Mouse (Mus musculus) liver, embryonic 15.5 days (tissue): ENCODE data around the gene Trem1. TPM values are rescaled to one million over a fixed set of nuclear protein-coding genes. Genes with fewer than 3 reads are reported as not detected.

Experiments used
- ATAC-seq: fragments of 200-750 bp; cut with Nextera tagmentation; 2 replicates; pipeline ENCODE4 v1.8.0; 2017; ENCODE audit warnings: moderate number of reproducible peaks, mild to moderate bottlenecking, moderate library complexity; ENCODE audit not compliant: insufficient read depth
- H3K27ac ChIP-seq: fragments of 300-500 bp; sonication (generic); replicated peaks from 2 replicates; pipeline ENCODE4 v1.5.1; 2015; ENCODE audit warnings: mild to moderate bottlenecking, inconsistent platforms
- H3K27me3 ChIP-seq: fragments of 300-500 bp; sonication (generic); 2 replicates; pipeline ENCODE4 v1.6.1; 2015; ENCODE audit warnings: mild to moderate bottlenecking, inconsistent platforms
- H3K36me3 ChIP-seq: fragments of 300-500 bp; sonication (generic); replicated peaks from 2 replicates; pipeline ENCODE4 v1.6.1; 2015; ENCODE audit warnings: moderate library complexity, mild to moderate bottlenecking, inconsistent platforms
- H3K4me1 ChIP-seq: fragments of 300-500 bp; sonication (generic); replicated peaks from 2 replicates; pipeline ENCODE4 v1.6.1; 2015; ENCODE audit warnings: inconsistent platforms
- H3K4me2 ChIP-seq: fragments of 300-500 bp; sonication (generic); 2 replicates; pipeline ENCODE4 v1.6.1; 2015; ENCODE audit warnings: moderate library complexity, mild to moderate bottlenecking, inconsistent platforms
- H3K4me3 ChIP-seq: fragments of 300-500 bp; sonication (generic); replicated peaks from 2 replicates; pipeline ENCODE4 v1.5.1; 2015; ENCODE audit warnings: mild to moderate bottlenecking, inconsistent platforms
- H3K9ac ChIP-seq: fragments of 300-500 bp; sonication (generic); 2 replicates; pipeline ENCODE4 v1.6.1; 2015; ENCODE audit warnings: moderate library complexity, mild to moderate bottlenecking, inconsistent platforms
- H3K9me3 ChIP-seq: fragments of 300-500 bp; sonication (generic); replicated peaks from 2 replicates; pipeline ENCODE4 v1.6.1; 2016; ENCODE audit warnings: inconsistent platforms
- WGBS: fragments of 180-500 bp; shearing (Covaris S2); methylation state at CpG from one replicate; pipeline ENCODE4 v1.1.7; 2015; ENCODE audit warnings: mixed read lengths; ENCODE audit not compliant: insufficient replicate concordance; 5-methylcytosine and 5-hydroxymethylcytosine counted together
- polyA plus RNA-seq: library from polyadenylated mRNA; unstranded; fragments of >200 nt; fragmentation: Nextera tagmentation; extraction: Ambion mirVana; gene quantifications from 2 replicates; pipeline ENCODE4 v1.2.1, GENCODE M21; 2015

Gene Trem1
- polyA plus RNA-seq, 1 experiment from 2014 or later: 1.5 TPM

DNA sequence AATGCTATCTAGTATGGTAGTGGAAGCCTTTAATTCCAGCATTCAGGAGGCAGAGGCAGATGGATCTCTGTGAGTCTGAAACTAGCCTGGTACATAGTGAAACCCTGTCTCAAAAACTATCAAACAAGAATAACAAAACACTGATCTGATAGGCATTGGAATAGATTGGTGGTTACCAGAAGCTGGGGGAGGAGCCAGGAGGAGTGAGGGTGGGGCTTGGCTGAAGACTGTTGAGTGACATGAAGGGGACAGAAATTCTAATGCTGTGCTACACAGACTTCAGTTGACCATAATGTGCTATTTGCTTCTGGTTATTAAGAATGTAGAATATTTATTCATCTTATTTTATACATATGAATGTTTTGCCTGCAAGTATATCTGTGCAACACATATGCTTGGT lies 35.7 kb downstream of the Trem1 start:
- Histone ChIP-seq H3K27ac (no peak overlapping the region), H3K4me1 (peaks cover 78% of the 10 kb centered on the region), H3K9ac (no peak overlapping the region), H3K9me3 (no peaks in the 10 kb centered on the region), H3K4me2 (no peak overlapping the region), H3K4me3 (no peak overlapping the region), H3K36me3 (no peaks in the 10 kb centered on the region), H3K27me3 (no peaks in the 10 kb centered on the region)
- ATAC-seq: no peak

DNA sequence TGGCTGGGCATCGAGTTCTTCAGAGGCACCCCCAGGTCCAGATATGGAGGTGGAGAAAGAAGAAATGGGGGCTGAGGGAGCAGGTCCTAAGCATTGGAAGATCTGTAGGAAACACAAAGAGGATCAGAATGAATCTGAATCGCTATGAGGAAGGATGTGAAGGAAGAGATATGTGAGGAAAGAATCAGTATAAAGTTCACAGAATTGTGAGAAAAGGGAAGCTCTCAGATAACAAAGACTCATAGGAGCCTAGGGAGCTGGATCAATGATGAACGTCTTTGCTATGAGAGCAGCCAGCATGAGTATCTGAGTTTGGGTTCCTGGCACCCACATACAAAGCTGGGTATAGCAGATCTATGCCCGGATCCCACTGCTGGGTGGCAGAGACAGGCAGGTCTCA lies 37.3 kb downstream of the Trem1 start:
- Histone ChIP-seq H3K4me1 (peaks cover 80% of the 10 kb centered on the region), H3K4me2 (no peak overlapping the region; the same call in 1 of the 2 replicates), H3K4me3 (no peak overlapping the region), H3K27ac (peak overlapping the region; percentile 94; the same call in 1 of the 2 replicates), H3K27me3 (no peaks in the 10 kb centered on the region), H3K9ac (no peak overlapping the region), H3K9me3 (no peaks in the 10 kb centered on the region), H3K36me3 (no peaks in the 10 kb centered on the region)
- WGBS: 46% methylated on average over 4 of the region's 4 CpGs
- ATAC-seq: no peak

DNA sequence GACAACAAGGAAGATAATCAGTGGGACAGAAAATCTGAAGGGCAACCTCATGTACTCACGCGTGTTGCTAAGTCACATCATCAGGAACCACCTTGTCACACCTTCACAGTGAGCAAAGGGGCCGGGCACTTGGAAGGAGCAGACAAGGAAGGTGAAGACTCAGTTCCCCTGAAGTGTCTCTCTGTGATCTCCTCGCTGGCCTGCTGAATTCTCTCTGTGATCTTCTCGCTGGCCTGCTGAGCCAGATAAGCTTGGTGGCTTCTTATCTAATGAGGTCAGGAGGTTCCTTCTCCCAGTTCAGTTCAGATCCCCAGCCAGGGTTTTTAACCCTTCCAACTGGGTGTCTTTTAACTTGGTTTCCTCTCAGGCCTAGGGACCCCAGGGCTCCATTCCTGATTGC lies 39.6 kb downstream of the Trem1 start:
- peaks cover 88% of the 10 kb centered on the region for H3K4me1 ChIP-seq
- H3K9ac ChIP-seq: peak overlapping the region; percentile 42
- no peaks in the 10 kb centered on the region for H3K27me3 ChIP-seq
- H3K9me3 ChIP-seq: no peaks in the 10 kb centered on the region
- no peaks in the 10 kb centered on the region for H3K36me3 ChIP-seq
- peak; percentile 96 for ATAC-seq
- WGBS: 16% methylated on average over 5 of the region's 5 CpGs
- peak overlapping the region; percentile 94 for H3K27ac ChIP-seq
- H3K4me2 ChIP-seq: peak overlapping the region; percentile 66
- peak overlapping the region; percentile 36 for H3K4me3 ChIP-seq

DNA sequence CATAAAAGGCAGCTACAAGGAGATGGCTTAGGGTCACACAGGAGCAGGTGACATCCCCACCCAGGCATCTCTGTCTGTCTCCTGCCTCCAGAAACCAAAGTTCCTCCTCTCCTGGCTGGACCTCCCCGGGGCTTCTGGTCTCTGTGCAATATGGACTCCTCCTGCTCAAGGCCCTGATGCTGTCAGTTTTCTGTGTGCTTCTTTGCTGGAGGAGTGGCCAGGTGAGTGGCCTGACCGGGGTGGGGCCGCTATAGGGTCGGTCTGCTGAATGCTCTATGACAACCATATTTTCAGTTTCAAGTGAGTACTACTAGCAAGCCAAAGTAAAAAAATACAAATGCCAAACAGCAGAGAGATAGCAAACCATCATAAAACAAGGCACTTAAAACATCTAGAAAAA lies 40.0 kb downstream of the Trem1 start:
- 54% methylated on average over 4 of the region's 4 CpGs for WGBS
- ATAC-seq: peak; percentile 48
- Histone ChIP-seq H3K9me3 (no peaks in the 10 kb centered on the region), H3K9ac (peak overlapping the region; percentile 42), H3K4me2 (peak overlapping the region; percentile 66), H3K4me1 (peaks cover 83% of the 10 kb centered on the region), H3K27ac (peak overlapping the region; percentile 94), H3K36me3 (no peaks in the 10 kb centered on the region), H3K27me3 (no peaks in the 10 kb centered on the region), H3K4me3 (peak overlapping the region; percentile 36)

DNA sequence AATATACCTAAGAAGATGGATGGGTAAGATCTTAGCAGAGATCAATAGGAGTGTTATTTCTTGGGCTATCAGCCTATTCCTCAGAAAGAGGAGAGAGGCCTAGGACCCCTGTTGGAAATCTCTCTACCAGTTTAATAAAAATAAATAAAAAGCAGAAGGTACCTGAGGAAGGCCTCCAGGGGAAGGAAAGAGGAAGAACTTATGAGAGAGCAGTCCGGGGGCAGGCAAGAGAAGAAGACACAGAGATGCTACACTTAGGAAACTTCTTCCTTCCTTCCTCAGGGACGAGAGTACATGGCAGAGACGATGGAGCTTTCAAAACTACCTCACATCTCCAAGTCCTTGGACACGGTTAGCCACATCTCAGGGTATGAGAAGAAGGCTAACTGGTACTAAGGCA lies 41.5 kb downstream of the Trem1 start:
- Histone ChIP-seq H3K4me1 (peaks cover 81% of the 10 kb centered on the region), H3K9ac (no peak overlapping the region), H3K4me2 (no peak overlapping the region), H3K27me3 (no peaks in the 10 kb centered on the region), H3K9me3 (no peaks in the 10 kb centered on the region), H3K36me3 (no peaks in the 10 kb centered on the region), H3K4me3 (no peak overlapping the region), H3K27ac (peak overlapping the region; percentile 94)
- ATAC-seq: no peak
- WGBS: 48% methylated on average over 4 of the region's 4 CpGs

DNA sequence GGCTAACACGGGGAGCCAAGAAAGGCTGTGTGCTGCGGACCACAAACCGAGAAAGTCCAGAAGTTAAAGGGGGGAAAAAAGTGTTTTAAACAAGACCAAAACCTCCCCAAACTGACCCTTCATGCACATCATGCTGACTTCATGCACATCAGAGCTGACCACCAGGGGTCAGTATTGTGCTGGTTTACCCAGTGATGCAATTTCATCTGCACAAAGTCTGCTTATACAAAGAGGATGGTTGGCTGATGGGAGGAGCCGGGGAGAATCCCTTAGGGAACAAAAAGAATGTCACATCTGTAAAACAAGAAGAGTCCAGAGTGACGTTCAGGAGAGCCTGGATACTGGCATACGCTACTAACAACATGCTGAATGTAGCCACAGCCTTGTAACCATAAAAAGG lies 42.3 kb downstream of the Trem1 start:
- Histone ChIP-seq H3K4me1 (peaks cover 81% of the 10 kb centered on the region), H3K36me3 (no peaks in the 10 kb centered on the region), H3K9me3 (no peaks in the 10 kb centered on the region), H3K4me2 (no peak overlapping the region), H3K4me3 (no peak overlapping the region), H3K27me3 (no peaks in the 10 kb centered on the region), H3K27ac (peak overlapping the region; percentile 94), H3K9ac (no peak overlapping the region)
- ATAC-seq: no peak
- WGBS: 19% methylated on average over 6 of the region's 6 CpGs

DNA sequence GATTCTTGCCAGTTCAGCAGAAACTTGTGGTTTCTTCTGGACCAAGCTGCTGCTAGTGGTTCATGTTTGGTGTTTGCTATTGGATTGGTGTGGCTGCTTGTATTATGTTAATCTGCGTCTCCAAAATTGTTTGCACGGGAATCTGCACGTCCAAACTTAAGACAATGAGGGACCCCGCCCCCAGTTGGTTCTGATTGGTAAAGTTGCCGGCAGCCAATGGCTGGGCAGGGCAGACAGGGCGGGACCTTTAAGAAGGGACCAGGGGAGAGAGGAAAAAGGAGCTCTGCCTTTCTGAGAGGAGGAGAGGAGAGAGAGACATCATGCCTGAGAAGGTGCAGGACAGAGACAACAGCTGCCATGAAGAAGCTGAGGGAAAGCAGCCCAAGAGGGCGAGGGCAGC lies 43.2 kb downstream of the Trem1 start:
- no peak for ATAC-seq
- H3K9ac ChIP-seq: no peak overlapping the region
- no peaks in the 10 kb centered on the region for H3K27me3 ChIP-seq
- no peak overlapping the region for H3K27ac ChIP-seq
- H3K9me3 ChIP-seq: no peaks in the 10 kb centered on the region
- H3K4me3 ChIP-seq: no peak overlapping the region
- 35% methylated on average over 7 of the region's 7 CpGs for WGBS
- H3K4me1 ChIP-seq: peaks cover 80% of the 10 kb centered on the region
- H3K36me3 ChIP-seq: no peaks in the 10 kb centered on the region
- H3K4me2 ChIP-seq: no peak overlapping the region

DNA sequence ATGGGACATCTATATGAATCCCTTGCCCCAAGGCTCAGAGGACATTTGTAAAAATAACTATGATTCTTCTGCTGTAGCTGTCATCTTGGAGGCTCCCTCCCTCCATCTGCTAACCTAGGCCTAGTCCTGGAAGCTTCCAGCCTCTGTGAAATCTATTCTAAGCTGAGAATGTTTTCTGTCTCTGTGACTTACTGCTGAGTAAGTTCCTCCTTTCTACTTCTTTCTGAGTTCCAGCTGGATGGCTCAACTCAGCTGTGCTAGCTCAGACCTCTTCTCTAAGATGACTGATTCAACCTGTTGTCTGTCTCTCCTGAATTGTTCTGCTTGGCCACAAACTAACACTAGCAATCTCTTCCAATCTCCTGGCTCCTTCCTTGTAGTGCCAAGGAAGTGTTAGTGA lies 45.8 kb downstream of the Trem1 start:
- Histone ChIP-seq H3K9ac (no peak overlapping the region), H3K4me1 (peaks cover 78% of the 10 kb centered on the region), H3K4me2 (no peak overlapping the region), H3K4me3 (no peak overlapping the region), H3K27me3 (no peaks in the 10 kb centered on the region), H3K36me3 (no peaks in the 10 kb centered on the region), H3K27ac (no peak overlapping the region), H3K9me3 (no peaks in the 10 kb centered on the region)
- ATAC-seq: no peak

DNA sequence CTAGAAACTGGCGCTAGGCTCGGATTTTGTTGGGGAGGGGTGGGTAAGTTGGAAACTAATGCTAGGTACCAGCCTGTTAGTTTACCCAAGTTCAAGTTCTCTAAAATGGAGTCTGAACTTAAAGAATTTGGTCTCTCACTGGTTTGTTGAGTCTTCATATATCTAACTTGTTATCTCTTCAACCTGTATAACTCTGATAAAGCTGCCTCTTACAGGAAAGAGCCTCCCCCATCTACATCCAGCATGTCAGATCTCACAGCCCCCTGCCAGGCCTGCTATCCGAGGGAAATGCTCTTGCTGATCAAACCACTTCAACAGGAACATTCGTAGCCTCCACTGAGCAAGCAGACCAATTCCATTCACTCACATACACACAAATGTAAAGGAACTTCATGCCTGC lies 46.4 kb downstream of the Trem1 start:
- no peaks in the 10 kb centered on the region for H3K36me3 ChIP-seq
- no peak for ATAC-seq
- H3K27me3 ChIP-seq: no peaks in the 10 kb centered on the region
- H3K27ac ChIP-seq: no peak overlapping the region
- no peak overlapping the region for H3K4me2 ChIP-seq
- H3K9me3 ChIP-seq: no peaks in the 10 kb centered on the region
- H3K9ac ChIP-seq: no peak overlapping the region
- WGBS: 47% methylated on average over 4 of the region's 4 CpGs
- H3K4me3 ChIP-seq: no peak overlapping the region
- H3K4me1 ChIP-seq: peaks cover 74% of the 10 kb centered on the region

DNA sequence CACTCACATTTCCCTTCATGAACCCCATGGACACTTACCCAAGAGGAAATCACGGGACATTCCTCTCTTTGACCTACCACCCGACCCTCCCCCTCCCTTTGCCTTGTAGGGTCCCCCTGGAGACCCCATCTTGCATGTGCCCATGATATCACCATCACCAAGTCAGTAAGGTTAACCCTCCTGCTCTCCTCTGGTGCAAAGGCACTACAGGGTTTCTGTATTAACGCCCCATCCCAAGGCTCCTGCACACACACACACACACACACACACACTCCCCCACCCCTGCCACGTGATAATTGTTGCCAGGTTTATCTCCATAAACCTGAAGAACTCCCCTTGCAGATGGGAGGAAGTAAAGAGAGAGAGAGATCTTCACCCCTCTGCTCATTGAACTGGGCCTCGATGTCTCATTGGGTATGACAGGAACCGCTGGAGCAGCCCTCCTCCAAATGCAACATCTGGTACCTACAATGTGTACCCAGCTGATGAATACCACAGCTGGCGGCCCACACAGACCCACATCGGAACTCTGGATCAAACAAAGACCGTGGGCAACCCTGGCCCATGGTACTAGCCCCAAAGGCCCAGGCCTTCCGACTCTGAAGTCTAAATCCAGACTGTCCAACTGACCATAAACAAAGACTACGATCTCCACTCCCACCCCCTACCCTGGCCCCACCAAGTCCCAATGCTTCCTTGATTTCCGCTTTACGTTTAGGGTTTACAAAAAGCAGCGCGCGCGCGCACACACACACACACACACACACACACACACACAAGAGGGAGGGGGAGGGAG lies 48.6 kb downstream of the Trem1 start:
- peak overlapping the region; percentile 58 for H3K27ac ChIP-seq
- no peaks in the 10 kb centered on the region for H3K36me3 ChIP-seq
- H3K9me3 ChIP-seq: no peaks in the 10 kb centered on the region
- no peaks in the 10 kb centered on the region for H3K27me3 ChIP-seq
- peak; percentile 52 for ATAC-seq
- 22% methylated on average over 18 of the region's 18 CpGs for WGBS
- peak overlapping the region; percentile 56 for H3K4me3 ChIP-seq
- H3K4me2 ChIP-seq: peak overlapping the region; percentile 71
- H3K9ac ChIP-seq: peak overlapping the region; percentile 52
- H3K4me1 ChIP-seq: peaks cover 52% of the 10 kb centered on the region

DNA sequence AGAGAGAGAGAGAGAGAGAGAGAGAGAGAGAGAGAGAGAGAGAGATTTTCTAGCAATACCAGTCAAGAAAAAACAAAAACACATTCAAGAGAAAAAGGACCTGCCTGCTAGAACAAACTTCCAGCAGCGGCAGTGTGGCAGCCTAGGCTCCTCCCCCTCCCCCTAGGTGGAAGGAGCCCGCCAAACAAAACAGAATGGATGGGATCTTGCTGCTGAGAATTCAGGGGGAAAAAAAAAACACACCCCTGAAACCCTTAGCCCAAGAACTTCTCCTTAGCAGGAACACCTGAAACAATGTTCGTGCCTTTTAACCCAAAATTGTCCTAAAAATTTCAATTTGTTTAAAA lies 49.1 kb downstream of the Trem1 start:
- peak overlapping the region; percentile 56 for H3K4me3 ChIP-seq
- peak overlapping the region; percentile 71 for H3K4me2 ChIP-seq
- peak overlapping the region; percentile 52 for H3K9ac ChIP-seq
- H3K27ac ChIP-seq: peak overlapping the region; percentile 58
- H3K4me1 ChIP-seq: peaks cover 51% of the 10 kb centered on the region
- ATAC-seq: peak; percentile 36; the same call in 1 of the 2 replicates
- H3K36me3 ChIP-seq: no peaks in the 10 kb centered on the region
- H3K27me3 ChIP-seq: no peaks in the 10 kb centered on the region
- no peaks in the 10 kb centered on the region for H3K9me3 ChIP-seq
- WGBS: 5% methylated on average over 3 of the region's 3 CpGs

DNA sequence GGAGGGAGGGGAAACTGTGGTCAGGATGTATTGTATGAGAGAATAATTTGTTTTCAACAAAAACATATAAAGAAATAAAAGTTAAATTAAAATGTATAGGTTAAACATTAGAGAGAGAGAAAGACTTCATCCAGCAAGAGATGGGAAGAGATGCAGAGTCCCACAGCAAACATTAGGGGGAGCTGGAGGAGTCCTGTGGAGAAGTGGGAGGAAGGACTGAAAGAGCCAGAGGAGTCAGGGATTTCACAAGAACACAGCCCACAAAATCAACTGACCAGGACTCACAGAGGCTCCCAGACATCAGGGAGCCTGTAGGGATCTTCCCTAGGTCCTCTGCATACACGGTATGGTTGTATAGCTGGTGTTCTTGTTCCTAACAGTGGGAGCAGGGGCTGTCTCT lies 54.2 kb downstream of the Trem1 start:
- Histone ChIP-seq H3K4me1 (peaks cover 16% of the 10 kb centered on the region), H3K27me3 (no peaks in the 10 kb centered on the region), H3K36me3 (no peaks in the 10 kb centered on the region), H3K27ac (no peak overlapping the region), H3K9me3 (no peaks in the 10 kb centered on the region), H3K4me3 (no peak overlapping the region), H3K9ac (no peak overlapping the region), H3K4me2 (no peak overlapping the region)
- ATAC-seq: no peak
- 25% methylated on average over 1 of the region's 1 CpGs for WGBS
